Mouse (Mus musculus) cerebellum, adult 8-10 months (tissue): Measurements from ENCODE around the gene Zfp992.
"Not testable (repeated sequence)": the region's sequence is repeated elsewhere in the genome, so short reads cannot be mapped to it uniquely, and the experiment has no call there.

Experiments
- DNase-seq: peaks from one replicate; pipeline ENCODE4 v3.0.0; 2022

Zfp992 gene

DNA sequence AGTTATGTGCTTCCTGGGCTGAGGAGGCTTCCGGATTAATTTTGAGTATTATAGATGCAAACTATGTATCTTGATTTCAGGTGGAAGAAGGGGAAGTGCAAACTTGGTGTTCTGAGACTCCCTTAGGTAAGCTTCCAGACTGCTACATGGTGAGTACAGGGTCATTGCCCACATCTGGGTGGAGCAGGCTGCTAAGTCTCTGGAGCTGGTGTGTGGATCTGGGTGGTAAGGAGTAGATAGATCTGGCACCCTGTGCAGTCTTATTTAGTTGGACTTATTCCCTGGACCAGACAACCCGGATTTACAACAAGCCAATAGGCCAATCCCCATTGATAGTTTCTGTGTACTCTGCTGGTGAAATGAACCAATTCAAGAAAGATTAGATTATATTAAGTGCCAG, at the start of gene Zfp992:
Gene Zfp992 (plus strand): TSS at position 74 of the 400 bp plus-strand sequence.
- DNase-seq = not testable (repeated sequence)

DNA sequence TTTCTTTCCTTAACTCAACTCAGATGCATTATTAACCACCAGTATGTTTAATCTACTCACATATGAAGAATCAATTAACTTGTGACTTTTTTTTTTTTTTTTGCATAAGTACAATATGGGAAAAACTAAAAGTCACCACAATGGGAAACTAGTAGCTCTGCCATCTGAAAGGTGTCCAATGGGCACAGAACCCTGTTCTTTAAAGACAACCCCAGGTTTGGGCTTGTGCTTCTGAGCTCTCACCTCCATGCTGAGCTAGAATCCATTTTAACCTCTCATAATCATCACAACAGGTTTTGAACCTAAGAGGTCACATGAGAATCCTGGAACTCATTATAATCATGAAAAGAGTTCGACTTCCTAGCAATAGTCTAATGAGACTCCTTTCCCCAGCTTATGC, 19.4 kb upstream of the Zfp992 start:
- not testable (repeated sequence) for DNase-seq

DNA sequence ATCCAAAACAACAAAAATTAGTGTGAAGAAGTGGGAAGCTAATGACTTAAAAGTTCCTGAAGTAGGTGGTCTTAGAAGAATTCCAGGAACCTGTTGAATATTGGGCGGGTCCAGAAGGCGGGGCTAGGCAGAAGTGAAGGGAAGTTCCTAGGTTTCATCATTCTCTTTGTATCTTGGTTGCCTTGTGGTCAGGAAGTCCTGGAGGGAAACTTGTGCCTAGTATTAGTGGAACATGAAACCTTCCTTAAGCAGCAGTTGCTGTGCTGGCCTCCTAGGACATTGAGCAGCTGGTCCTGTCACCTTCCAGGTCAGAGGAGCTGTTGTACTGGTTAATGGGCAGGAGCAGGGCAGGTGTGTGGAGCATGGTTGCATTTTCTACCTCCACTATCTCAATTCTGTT, 17.9 kb upstream of the Zfp992 start:
- not testable (repeated sequence) for DNase-seq

GRCm38 (mm10) chr4:146435539-146435938, 13.3 kb upstream of the Zfp992 start:
- not testable (repeated sequence) for DNase-seq

GRCm38 (mm10) chr4:146437256-146437655, 11.6 kb upstream of the Zfp992 start:
- not testable (repeated sequence) for DNase-seq

- not testable (repeated sequence) for DNase-seq
Measured at GRCm38 (mm10) chr4:146444345-146444744, 4.5 kb upstream of the Zfp992 start.

- DNase-seq = not testable (repeated sequence)
Measured at GRCm38 (mm10) chr4:146445121-146445520, 3.7 kb upstream of the Zfp992 start.

DNA sequence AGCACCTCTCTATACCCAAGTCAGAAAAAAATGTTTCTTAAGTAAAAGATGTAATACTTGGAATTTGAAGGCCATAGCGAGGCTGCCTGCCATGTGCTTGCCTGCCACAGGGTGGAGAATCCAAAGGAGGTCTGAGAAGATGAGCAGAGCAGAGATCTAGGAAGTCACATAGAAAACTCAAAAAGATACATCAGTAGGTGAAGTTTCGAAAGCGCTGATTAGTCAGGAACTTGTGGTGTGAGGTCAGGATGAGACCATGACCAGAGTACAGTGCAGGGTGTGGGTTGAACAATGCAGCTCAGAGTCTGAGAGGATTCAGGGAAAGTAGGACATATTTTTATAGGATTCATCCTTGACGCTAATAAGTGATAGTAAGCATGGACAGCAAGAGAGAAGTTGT, 2.7 kb upstream of the Zfp992 start:
- DNase-seq = not testable (repeated sequence)

- not testable (repeated sequence) for DNase-seq
Measured at GRCm38 (mm10) chr4:146447016-146447415, 1.8 kb upstream of the Zfp992 start.

DNA sequence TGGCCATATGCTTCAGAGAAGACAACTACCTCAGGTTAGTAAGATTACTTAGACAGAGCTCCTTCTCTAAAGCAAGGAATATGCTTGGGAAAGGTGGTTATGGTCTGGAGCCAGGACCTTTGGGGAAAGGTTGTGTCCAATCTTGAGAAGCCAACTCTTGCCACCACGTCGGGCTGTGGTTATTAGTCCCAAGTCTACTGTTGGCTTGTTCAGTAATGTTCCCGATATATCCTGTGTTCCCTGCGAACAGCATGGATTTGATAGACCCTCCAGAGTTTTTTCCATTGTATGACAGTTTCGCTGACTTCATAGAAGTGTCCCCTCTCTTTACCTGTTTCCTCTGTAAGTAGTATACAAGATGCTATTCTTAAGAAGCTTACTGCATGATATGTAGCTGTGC, 888 bp downstream of the Zfp992 start:
- not testable (repeated sequence) for DNase-seq

DNA sequence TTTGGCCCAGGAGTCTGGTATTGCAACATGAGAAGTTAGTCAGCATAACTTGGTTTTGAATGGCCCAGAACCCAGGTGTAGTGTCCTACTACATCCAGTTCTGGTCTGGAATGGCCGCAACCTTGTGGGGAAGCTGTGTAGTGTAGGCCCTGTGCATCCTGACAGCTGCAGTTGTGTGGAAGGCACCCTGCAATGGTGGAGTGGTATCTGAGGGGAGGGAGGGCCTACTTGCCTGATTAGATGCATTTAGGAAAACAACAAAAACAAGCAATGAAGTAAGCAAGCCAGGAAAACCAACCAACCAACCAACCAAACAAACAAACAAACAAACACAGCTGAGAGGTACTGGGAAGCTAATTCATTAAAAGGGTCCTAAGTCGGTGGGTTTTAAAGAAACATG, 3.8 kb downstream of the Zfp992 start:
- not testable (repeated sequence) for DNase-seq

GRCm38 (mm10) chr4:146454170-146454569, 5.3 kb downstream of the Zfp992 start:
- DNase-seq = not testable (repeated sequence)

GRCm38 (mm10) chr4:146454896-146455295, 6.1 kb downstream of the Zfp992 start:
- no peak for DNase-seq

DNA sequence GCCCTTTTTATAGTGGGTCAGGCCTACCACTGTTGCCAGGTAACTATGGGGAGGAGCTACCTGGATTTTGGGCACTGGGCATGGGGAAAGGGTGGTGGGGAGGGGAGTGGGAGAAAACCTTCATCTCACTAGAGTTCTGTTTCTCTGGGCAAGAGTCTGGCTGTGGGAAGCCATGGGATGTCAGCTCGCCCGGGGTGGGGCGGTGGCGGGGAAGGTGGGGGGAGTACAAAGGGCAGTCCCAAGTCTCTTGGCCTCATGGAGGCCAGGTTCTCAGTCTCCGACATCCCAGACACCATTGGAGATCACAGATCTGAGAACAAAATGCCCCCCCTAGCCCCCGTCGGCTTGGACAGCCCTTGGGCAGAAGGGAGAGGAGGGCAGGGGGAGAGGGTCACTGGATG, 6.5 kb downstream of the Zfp992 start:
- no peak for DNase-seq

GRCm38 (mm10) chr4:146456061-146456726, 7.4 kb downstream of the Zfp992 start:
- DNase-seq = no peak

DNA sequence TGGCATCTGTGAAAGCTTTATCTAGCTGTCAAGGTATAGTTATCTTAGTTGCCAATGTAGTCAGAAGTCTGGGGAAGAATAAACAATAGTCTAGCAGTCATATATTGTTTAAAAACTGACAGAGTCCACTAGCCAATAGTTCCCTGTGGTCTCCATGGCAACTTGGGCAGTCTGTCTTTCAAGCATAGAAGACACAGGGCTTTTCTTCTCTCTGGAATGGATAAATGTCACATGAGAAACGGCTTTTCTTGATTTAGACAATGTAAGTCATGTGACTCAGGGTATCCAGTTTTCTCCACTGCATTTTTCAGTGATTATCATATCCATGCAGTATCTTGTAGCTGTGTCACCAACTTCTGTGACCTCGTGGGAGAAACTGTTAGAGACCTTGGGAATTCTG, 8.3 kb downstream of the Zfp992 start:
- DNase-seq = no peak

GRCm38 (mm10) chr4:146457720-146458119, 8.9 kb downstream of the Zfp992 start:
- DNase-seq = no peak

DNA sequence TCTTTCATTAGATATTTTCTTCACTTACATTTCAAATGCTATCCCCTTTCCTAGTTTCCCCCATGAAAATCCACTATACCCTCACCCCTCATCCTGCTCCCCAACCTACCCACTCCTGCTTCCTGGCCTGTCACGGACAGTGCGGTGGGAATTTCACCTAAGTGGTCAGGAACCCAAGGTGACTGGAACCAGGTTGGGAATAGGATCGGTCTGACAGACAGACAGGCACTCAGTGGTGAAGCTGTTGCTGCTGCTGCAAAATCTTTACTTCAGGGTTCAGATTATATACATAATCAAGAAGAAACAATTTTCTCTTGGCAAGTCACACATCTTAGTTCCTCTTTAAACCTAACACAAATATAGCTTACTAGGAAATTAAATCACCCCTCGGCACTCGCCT, 11.0 kb downstream of the Zfp992 start:
- DNase-seq = not testable (repeated sequence)

- DNase-seq = not testable (repeated sequence)
Measured at GRCm38 (mm10) chr4:146460685-146461084, 11.9 kb downstream of the Zfp992 start.

DNA sequence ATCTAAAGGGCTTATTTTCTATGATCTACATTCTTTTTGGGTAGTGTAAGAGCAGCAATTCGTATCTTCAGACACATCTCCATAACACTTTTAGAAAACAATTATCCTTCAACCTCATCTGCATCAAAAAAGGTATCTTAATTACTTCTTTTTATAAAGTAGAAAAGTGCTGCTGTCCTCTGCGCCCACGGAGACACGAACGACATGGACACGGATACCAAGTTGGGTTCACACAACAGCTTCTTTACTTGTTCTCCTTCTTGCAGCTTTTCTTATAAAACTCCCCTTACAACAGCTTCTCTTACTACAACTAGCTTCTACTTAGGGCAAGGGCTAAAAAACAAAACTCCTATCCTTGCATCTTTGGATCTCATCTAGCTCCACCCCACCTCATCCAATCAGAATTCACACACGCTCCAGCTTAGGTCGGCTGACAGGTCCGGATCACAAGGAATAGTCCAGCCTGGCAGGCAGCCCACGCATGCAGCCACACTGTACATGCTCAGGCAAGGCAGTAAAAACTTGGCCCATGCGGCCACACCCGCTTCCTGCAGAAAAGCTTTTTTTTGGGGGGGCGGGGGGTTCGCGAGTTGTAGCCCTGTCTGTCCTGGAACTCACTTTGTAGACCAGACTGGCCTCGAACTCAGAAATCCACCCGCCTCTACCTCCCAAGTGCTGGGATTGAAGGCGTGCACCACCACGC, 15.0 kb downstream of the Zfp992 start:
- DNase-seq = not testable (repeated sequence)

DNA sequence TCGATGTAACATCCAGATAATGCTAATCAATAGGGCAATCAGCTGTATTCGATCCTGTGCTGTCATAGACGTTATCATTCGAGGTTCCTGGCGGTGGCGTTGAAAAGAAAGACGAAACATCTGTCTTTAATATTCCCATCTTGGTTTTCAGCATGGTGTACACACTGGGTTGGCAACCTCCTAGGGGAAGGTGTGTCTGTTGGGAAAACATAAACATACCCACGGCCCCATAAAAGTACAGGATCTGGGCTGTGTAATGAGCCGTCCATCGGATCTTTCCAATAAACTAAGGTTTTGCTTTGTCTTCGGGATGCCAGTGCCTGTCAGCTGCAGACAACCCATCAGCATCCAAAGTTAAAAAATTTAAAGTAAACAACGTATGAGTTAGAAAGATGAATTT, 21.2 kb downstream of the Zfp992 start:
- DNase-seq = not testable (repeated sequence)

DNA sequence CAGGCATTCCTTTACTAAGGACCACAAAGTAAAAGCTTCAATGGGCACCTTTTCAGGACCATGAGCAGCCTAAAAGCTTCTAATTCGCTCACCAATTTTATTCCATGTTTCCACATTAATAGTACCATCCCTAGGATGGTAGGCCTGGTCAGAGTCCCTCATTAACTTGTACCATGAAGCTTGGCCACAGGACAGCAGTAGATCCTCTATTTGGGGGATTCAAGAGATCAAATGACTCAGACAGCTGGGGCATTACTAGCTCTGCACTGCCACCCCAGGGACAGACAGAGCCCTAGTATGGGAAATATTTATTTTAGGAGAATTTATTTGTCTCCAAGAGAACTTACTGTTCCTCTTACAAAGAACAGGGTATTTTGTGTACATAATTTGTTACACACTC, 25.4 kb downstream of the Zfp992 start:
- not testable (repeated sequence) for DNase-seq

GRCm38 (mm10) chr4:146474716-146475676, 26.2 kb downstream of the Zfp992 start:
- not testable (repeated sequence) for DNase-seq
